Mouse (Mus musculus) myocyte (in vitro differentiated cells): ENCODE measurements around the gene Rfx1.

Experiments used
- CEBPB ChIP-seq: IDR thresholded peaks from 2 replicates; pipeline ENCODE4 v1.6.1; 2011; ENCODE audit warnings: mild to moderate bottlenecking, moderate library complexity; ENCODE audit not compliant: poor library complexity, insufficient read depth, severe bottlenecking
- E2F4 ChIP-seq: IDR thresholded peaks from one replicate; pipeline ENCODE4 v1.6.1; 2011; ENCODE audit warnings: mild to moderate bottlenecking, control low read depth, moderate library complexity; ENCODE audit not compliant: insufficient read depth
- MAX ChIP-seq: IDR thresholded peaks from one replicate; pipeline ENCODE4 v1.6.1; 2011; ENCODE audit warnings: low read depth, mild to moderate bottlenecking, control low read depth
- MYOD1 ChIP-seq, 3 experiments: IDR thresholded peaks; one replicate each; pipeline ENCODE4 v1.6.1; 2011; ENCODE audit warnings: control low read depth in 2 of 3, low read depth in 2 of 3, mild to moderate bottlenecking in 2 of 3, moderate library complexity in 1 of 3; ENCODE audit not compliant: insufficient read length in 2 of 3, control insufficient read depth in 1 of 3
- MYOG ChIP-seq, 3 experiments: IDR thresholded peaks; one replicate each; pipeline ENCODE4 v1.6.1; 2011; ENCODE audit warnings: control low read depth in 2 of 3, low read depth in 2 of 3, mild to moderate bottlenecking in 2 of 3; ENCODE audit not compliant: insufficient read length in 2 of 3, control insufficient read depth in 1 of 3, insufficient read depth in 1 of 3
- POLR2A ChIP-seq: IDR thresholded peaks from one replicate; pipeline ENCODE4 v1.6.1; 2011; ENCODE audit warnings: low read depth, mild to moderate bottlenecking, control low read depth, moderate library complexity; ENCODE audit not compliant: insufficient read length
- POLR2AphosphoS2 ChIP-seq: IDR thresholded peaks from one replicate; pipeline ENCODE4 v1.6.1; 2011; ENCODE audit warnings: low read depth, control low read depth; ENCODE audit not compliant: insufficient read length
- REST ChIP-seq: IDR thresholded peaks from one replicate; pipeline ENCODE4 v1.6.1; 2011; ENCODE audit warnings: mild to moderate bottlenecking, control low read depth, moderate library complexity; ENCODE audit not compliant: insufficient read depth, insufficient read length
- SRF ChIP-seq: IDR thresholded peaks from one replicate; pipeline ENCODE4 v1.6.1; 2011; ENCODE audit warnings: low read depth; ENCODE audit not compliant: control insufficient read depth, insufficient read length
- TCF3 ChIP-seq: IDR thresholded peaks from one replicate; pipeline ENCODE4 v1.6.1; 2011; ENCODE audit warnings: low read depth, control low read depth; ENCODE audit not compliant: insufficient read length
- USF1 ChIP-seq: IDR thresholded peaks from one replicate; pipeline ENCODE4 v1.6.1; 2011; ENCODE audit warnings: low read depth, mild to moderate bottlenecking, control low read depth, moderate library complexity

- no peak for TF ChIP-seq E2F4
- TF ChIP-seq POLR2AphosphoS2: no peak
- TF ChIP-seq CEBPB: no peak
- no peak for TF ChIP-seq POLR2A
- TF ChIP-seq MAX: no peak
- TF ChIP-seq MYOG (IDR thresholded peaks at IDR 0.05; ENCODE audit: control insufficient read depth in 1 of 3, insufficient read depth in 1 of 3, insufficient read length in 2 of 3, low read depth in 2 of 3): no peak
- TF ChIP-seq REST: no peak
- no peak for TF ChIP-seq USF1
- no peak for TF ChIP-seq TCF3
- no peak for TF ChIP-seq MYOD1 (IDR thresholded peaks at IDR 0.05; ENCODE audit: control insufficient read depth in 1 of 3, insufficient read length in 2 of 3, low read depth in 2 of 3)
- no peak for TF ChIP-seq SRF
Observed at GRCm38 (mm10) chr8:84072321-84072720, 5.7 kb downstream of the Rfx1 start.
